Mouse (Mus musculus): Measurements from ENCODE around the gene Fam122b.

The Fam122b gene

DNA sequence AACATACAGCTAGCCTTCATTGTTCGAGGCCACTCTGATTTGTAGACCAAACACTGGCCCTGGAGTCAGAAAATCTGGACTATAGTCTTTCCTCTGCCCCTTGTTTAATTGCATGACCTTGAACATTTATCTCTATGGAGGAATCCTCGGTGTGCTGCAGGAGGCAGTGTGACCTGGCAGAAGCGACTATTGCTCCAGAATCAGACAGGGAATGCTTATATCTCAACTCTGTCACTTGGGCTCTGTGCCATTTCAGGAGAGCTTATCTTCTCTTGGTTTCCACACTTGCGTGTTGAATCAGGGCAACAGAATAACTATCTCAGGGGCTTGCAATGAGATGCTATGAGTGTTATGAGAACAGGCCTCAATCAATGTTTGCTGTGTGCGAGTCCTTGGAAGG lies 68.0 kb downstream of the Fam122b start:
- DNase-seq (ENCODE audit: low spot score in 2 of 2), result no peak

DNA sequence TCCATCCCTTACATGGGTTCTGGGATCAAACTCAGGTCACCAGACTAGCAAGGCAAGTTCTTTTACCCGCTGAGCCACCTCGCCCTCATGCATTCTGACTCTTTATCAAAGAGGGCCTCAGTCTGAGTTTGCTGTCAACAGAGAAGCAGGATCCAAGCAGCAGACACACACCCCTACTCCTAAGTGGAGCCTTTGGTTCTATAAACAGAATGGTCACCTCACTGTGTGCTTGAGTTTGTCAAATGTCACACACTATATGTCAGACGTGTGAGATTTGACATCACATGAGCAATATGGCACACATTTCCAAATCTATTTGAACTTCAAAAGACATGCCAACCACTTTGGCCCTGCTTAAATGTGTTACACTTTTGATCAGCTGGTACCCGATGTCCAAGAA lies 71.9 kb downstream of the Fam122b start:
- DNase-seq (ENCODE audit: low spot score in 2 of 2), result no peak

DNA sequence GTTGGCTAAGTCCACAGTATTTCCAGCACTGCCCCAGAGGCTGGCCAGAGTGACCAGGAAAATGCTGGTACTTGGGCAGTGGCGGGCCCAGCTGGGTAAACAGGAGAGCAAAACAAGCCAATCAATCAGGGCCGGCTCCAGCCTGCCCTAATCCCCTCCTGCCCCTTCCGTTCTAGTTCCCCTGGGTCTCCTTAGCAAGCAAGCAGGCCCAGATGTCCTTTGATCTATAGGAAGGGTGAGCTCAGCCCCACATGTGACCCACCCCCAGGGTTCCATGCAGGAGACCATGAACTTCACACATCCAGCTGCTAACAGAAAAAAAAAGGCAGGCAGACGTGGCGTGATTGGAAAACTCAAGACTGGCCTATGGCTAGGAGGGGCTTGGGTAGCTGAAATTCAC lies 73.2 kb downstream of the Fam122b start:
- no peak for DNase-seq (ENCODE audit: low spot score in 2 of 2)

All from frontal cortex, postnatal 25 days (tissue).